Mouse (Mus musculus) left cerebral cortex, adult 2 months (tissue): ENCODE data around the gene Lsm8. TPM values are rescaled to one million over a fixed set of nuclear protein-coding genes. Genes with fewer than 3 reads are reported as not detected.
A peak's percentile ranks its signal among the peaks of the same experiment; 100 is the strongest.
"Not testable (repeated sequence)": the region's sequence is repeated elsewhere in the genome, so short reads cannot be mapped to it uniquely, and the experiment has no call there.

Experiments
- DNase-seq, 2 experiments: peaks; one replicate each; pipeline ENCODE4 v3.0.0; 2021 to 2022; ENCODE audit warnings: low spot score in 2 of 2, mixed read lengths in 1 of 2; ENCODE audit errors: extremely low spot score in 1 of 2
- H3K27ac ChIP-seq: fragments of 200-600 bp; 2 replicates; pipeline ENCODE4 v1.8.1; 2022
- H3K4me3 ChIP-seq: fragments of 200-600 bp; 2 replicates; pipeline ENCODE4 v1.8.1; 2022
- CTCF ChIP-seq: fragments of 200-600 bp; IDR thresholded peaks from 2 replicates; pipeline ENCODE4 v1.8.1; 2022; ENCODE audit warnings: antibody characterized with exemption, mild to moderate bottlenecking, moderate library complexity
- intact Hi-C: fragments of 180-260 bp; cut with DNase I; formaldehyde crosslinking; loops from one replicate; pipeline ENCODE4 v1.15.1; 2025
- long read RNA-seq, 2 experiments: library from polyadenylated mRNA; stranded (forward); transcript quantifications; one replicate each; pipeline ENCODE4 v2.0.0; 2021; ENCODE audit warnings: borderline mapping rate in 2 of 2
- total RNA-seq, 2 experiments: library from RNA; stranded (reverse); gene quantifications; 2 replicates each; pipeline ENCODE4 v1.2.3; 2021

The Lsm8 gene
- 10 to 100 TPM; 26.8 to 31.5 TPM for total RNA-seq
- long read RNA-seq, experiment 1, transcript Lsm8-201 (4 exons, 807 nt) = major isoform, 15 of 17 reads
- long read RNA-seq, experiment 1, partial matches to known transcripts = 2 of 17 reads
- long read RNA-seq, experiment 1, other reads (novel, unspliced or antisense) = 0 of 17 reads
- long read RNA-seq, experiment 2, partial matches to known transcripts = 2 of 7 reads
- long read RNA-seq, experiment 2, other reads (novel, unspliced or antisense) = 0 of 7 reads

- no peak; the same call in 1 of the 2 replicates for TF ChIP-seq CTCF
- H3K4me3 ChIP-seq = peak within 1 kb of the TSS; percentile 78
- DNase-seq = peak; percentile 96 to 97
- H3K27ac ChIP-seq = peak within 1 kb of the TSS; percentile 94
- intact Hi-C loops = no loop called here
These were observed at the start of gene Lsm8 for GRCm38 (mm10) chr6:18848051-18848701. TSS of gene Lsm8 (plus strand) at chr6:18848579.

GRCm38 (mm10) chr6:18800869-18801511 lies 47.4 kb upstream of the Lsm8 start:
- H3K4me3 ChIP-seq = no peak overlapping the region
- DNase-seq = no peak
- TF ChIP-seq CTCF = no peak

GRCm38 (mm10) chr6:18812623-18813022 lies 35.8 kb upstream of the Lsm8 start:
- intact Hi-C loops = loop anchor here (10.0 kb wide), 1 partner anchor 158 kb away; no protein-coding TSS in a partner anchor
- TF ChIP-seq CTCF = no peak

More at GRCm38 (mm10) chr6:18800869-18801511, 47.4 kb upstream of the Lsm8 start:
- intact Hi-C loops = no loop called here
- no peak overlapping the region for H3K27ac ChIP-seq

GRCm38 (mm10) chr6:18815606-18816005 lies 32.8 kb upstream of the Lsm8 start:
- intact Hi-C loops = loop anchor here (5.0 to 10.0 kb wide), 4 partner anchors 133 to 728 kb away; no protein-coding TSS in a partner anchor
- Histone ChIP-seq H3K4me3 (no peak overlapping the region), H3K27ac (no peak overlapping the region)
- DNase-seq = no peak
- no peak for TF ChIP-seq CTCF

More at GRCm38 (mm10) chr6:18812623-18813022, 35.8 kb upstream of the Lsm8 start:
- no peak for DNase-seq
- H3K27ac ChIP-seq = no peak overlapping the region
- H3K4me3 ChIP-seq = no peak overlapping the region

- DNase-seq = peak; percentile 67 to 70
- no peak overlapping the region for H3K27ac ChIP-seq
- TF ChIP-seq CTCF = peak; percentile 85
- no peak overlapping the region for H3K4me3 ChIP-seq
- intact Hi-C loops = loop anchor here (2.0 to 10.0 kb wide), 6 partner anchors 137 to 732 kb away; no protein-coding TSS in a partner anchor
These were observed 29.0 kb upstream of the Lsm8 start for GRCm38 (mm10) chr6:18819343-18819742.

GRCm38 (mm10) chr6:18820246-18820645 lies 28.1 kb upstream of the Lsm8 start:
- Histone ChIP-seq H3K27ac (no peak overlapping the region), H3K4me3 (no peak overlapping the region)
- TF ChIP-seq CTCF = no peak
- intact Hi-C loops = no loop called here
- DNase-seq = no peak

GRCm38 (mm10) chr6:18822812-18823211 lies 25.6 kb upstream of the Lsm8 start:
- intact Hi-C loops = no loop called here
- H3K4me3 ChIP-seq = no peak overlapping the region
- no peak overlapping the region for H3K27ac ChIP-seq
- DNase-seq = no peak
- no peak for TF ChIP-seq CTCF

- intact Hi-C loops = no loop called here
- DNase-seq = no peak
- Histone ChIP-seq H3K27ac (no peak overlapping the region), H3K4me3 (no peak overlapping the region)
- no peak for TF ChIP-seq CTCF
These were observed 15.4 kb upstream of the Lsm8 start for GRCm38 (mm10) chr6:18832958-18833357.

- intact Hi-C loops, H3K4me3 ChIP-seq, H3K27ac ChIP-seq, DNase-seq: not testable (repeated sequence)
These were observed 3.9 kb upstream of the Lsm8 start for GRCm38 (mm10) chr6:18844529-18844928.

- DNase-seq, intact Hi-C loops, H3K27ac ChIP-seq, H3K4me3 ChIP-seq: not testable (repeated sequence)
These were observed 2.8 kb upstream of the Lsm8 start for GRCm38 (mm10) chr6:18845571-18845970.

- intact Hi-C loops = no loop called here
- peak overlapping the region; percentile 78 for H3K4me3 ChIP-seq
- no peak for TF ChIP-seq CTCF
- DNase-seq = no peak
- peak overlapping the region; percentile 94 for H3K27ac ChIP-seq
These were observed 303 bp downstream of the Lsm8 start for GRCm38 (mm10) chr6:18848702-18849061.

GRCm38 (mm10) chr6:18855323-18855722 lies 6.9 kb downstream of the Lsm8 start:
- H3K27ac ChIP-seq = peak overlapping the region; percentile 65; the same call in 1 of the 2 replicates
- no peak overlapping the region for H3K4me3 ChIP-seq
- no peak for DNase-seq
- intact Hi-C loops = no loop called here
- TF ChIP-seq CTCF = no peak
